Mouse (Mus musculus): ENCODE results near the gene Anxa6. TPM values are rescaled to one million over a fixed set of nuclear protein-coding genes. Genes with fewer than 3 reads are reported as not detected.
A peak's percentile ranks its signal among the peaks of the same experiment; 100 is the strongest.

The Anxa6 gene
- polyA plus RNA-seq, 1 experiment from 2014 or later, result 38.3 TPM

- 80% methylated on average over 6 of the region's 6 CpGs for WGBS
- no peaks in the 10 kb centered on the region for H3K4me1 ChIP-seq (ENCODE audit: control insufficient read depth, insufficient read depth, low read length)
- no peaks in the 10 kb centered on the region for H3K9me3 ChIP-seq (ENCODE audit: control insufficient read depth, low read length)
- no peak overlapping the region for H3K27ac ChIP-seq (replicated peaks; ENCODE audit: low read depth, low read length)
- no peak for DNase-seq
- no peaks in the 10 kb centered on the region for H3K27me3 ChIP-seq (ENCODE audit: control insufficient read depth, insufficient read depth, low read length)
- H3K9ac ChIP-seq (replicated peaks; ENCODE audit: low read length), result no peak overlapping the region
- ATAC-seq (ENCODE audit: low FRiP score, low TSS enrichment), result no peak
- H3K4me2 ChIP-seq (ENCODE audit: low read length), result no peak overlapping the region
- H3K36me3 ChIP-seq (ENCODE audit: control insufficient read depth, insufficient read depth, low read length), result no peaks in the 10 kb centered on the region
- H3K4me3 ChIP-seq (replicated peaks; ENCODE audit: low read depth, low read length), result no peak overlapping the region
Observed at GRCm38 (mm10) chr11:54982520-54982919, 50.7 kb downstream of the Anxa6 start.

DNA sequence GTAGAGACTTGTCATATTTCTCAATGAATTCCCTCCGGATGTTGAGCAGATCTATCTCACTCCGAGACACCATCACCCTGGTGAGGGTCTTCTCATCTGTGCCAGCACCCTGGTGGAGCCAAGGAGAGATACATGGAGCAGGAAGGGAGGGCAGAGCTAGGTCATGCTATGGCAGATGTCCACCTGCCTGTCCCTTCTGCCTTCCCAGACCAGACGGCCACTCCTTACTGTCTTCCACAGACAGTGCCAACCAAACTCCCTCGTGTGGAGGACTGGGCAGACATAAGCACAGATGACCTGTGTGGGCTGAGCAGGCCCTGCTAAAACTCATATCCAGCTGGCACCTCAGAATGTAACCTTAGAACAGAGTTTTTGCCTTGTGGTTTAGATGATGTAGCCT, 51.6 kb downstream of the Anxa6 start:
- Histone ChIP-seq H3K9me3 (ENCODE audit: control insufficient read depth, low read length) (no peaks in the 10 kb centered on the region), H3K36me3 (ENCODE audit: control insufficient read depth, insufficient read depth, low read length) (no peaks in the 10 kb centered on the region), H3K27ac (replicated peaks; ENCODE audit: low read depth, low read length) (no peak overlapping the region)

DNA sequence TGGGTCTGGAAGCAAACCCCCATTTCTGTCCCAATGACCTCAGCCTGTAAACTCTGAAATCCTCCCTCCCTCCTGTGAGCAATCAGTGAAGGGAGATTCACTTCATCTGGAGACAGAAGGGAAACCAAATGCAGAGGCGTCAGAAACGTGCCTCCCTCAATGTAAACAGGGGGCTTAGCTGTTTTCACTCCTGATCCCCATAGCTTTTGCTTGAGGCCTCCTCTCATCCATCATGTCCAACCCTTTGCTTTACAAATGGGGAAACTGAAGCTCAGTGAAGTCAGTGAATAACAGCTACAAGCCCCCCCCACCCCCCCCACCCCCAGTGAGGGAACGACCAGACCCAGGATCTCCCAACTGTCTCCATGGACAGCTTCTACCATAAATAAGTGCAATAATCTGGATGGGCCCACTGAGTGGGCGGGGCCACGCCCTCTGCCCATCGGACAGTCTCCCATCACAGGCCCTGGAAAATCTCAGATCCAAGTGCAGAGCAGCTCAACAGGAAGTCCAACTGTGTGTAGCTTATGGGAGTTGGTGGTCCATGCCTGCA, 55.8 kb downstream of the Anxa6 start:
- Histone ChIP-seq H3K36me3 (ENCODE audit: control insufficient read depth, insufficient read depth, low read length) (no peaks in the 10 kb centered on the region), H3K4me2 (ENCODE audit: low read length) (no peak overlapping the region), H3K9ac (replicated peaks; ENCODE audit: low read length) (no peak overlapping the region), H3K4me1 (ENCODE audit: control insufficient read depth, insufficient read depth, low read length) (no peaks in the 10 kb centered on the region), H3K27me3 (ENCODE audit: control insufficient read depth, insufficient read depth, low read length) (no peaks in the 10 kb centered on the region), H3K4me3 (replicated peaks; ENCODE audit: low read depth, low read length) (no peak overlapping the region), H3K9me3 (ENCODE audit: control insufficient read depth, low read length) (no peaks in the 10 kb centered on the region), H3K27ac (replicated peaks; ENCODE audit: low read depth, low read length) (no peak overlapping the region)
- no peak for ATAC-seq (ENCODE audit: low FRiP score, low TSS enrichment)
- 74% methylated on average over 6 of the region's 6 CpGs for WGBS
- no peak for DNase-seq

More for the DNA sequence above, 51.6 kb downstream of the Anxa6 start:
- Histone ChIP-seq H3K4me2 (ENCODE audit: low read length) (no peak overlapping the region), H3K4me3 (replicated peaks; ENCODE audit: low read depth, low read length) (no peak overlapping the region), H3K4me1 (ENCODE audit: control insufficient read depth, insufficient read depth, low read length) (no peaks in the 10 kb centered on the region), H3K9ac (replicated peaks; ENCODE audit: low read length) (no peak overlapping the region), H3K27me3 (ENCODE audit: control insufficient read depth, insufficient read depth, low read length) (no peaks in the 10 kb centered on the region)
- 90% methylated on average over 4 of the region's 4 CpGs for WGBS
- DNase-seq (no peak), ATAC-seq (ENCODE audit: low FRiP score, low TSS enrichment) (no peak)

DNA sequence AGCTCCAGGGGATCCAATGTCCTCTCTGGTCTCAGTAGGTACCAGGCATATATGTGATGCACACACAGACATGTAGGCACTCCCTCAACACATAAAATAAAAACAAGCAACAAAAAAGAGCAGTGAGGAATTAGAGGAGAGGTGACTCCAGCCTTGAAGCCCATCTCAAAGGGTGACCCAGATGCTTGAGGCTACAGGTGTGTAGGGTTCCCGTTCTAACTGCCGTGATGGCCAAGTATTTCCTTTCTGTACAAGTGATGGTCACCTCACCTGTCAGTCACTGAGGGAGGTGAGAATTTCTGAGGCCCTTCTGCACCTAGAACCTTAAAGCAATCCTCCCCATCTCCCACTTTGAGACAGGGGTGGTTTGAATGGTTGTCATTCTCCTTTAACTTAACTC, 56.9 kb downstream of the Anxa6 start:
- no peak overlapping the region for H3K4me3 ChIP-seq (replicated peaks; ENCODE audit: low read depth, low read length)
- H3K27me3 ChIP-seq (ENCODE audit: control insufficient read depth, insufficient read depth, low read length), result no peaks in the 10 kb centered on the region
- no peak overlapping the region for H3K4me2 ChIP-seq (ENCODE audit: low read length)
- DNase-seq, result no peak
- 96% methylated on average over 2 of the region's 2 CpGs for WGBS
- no peak overlapping the region for H3K9ac ChIP-seq (replicated peaks; ENCODE audit: low read length)
- no peaks in the 10 kb centered on the region for H3K36me3 ChIP-seq (ENCODE audit: control insufficient read depth, insufficient read depth, low read length)
- no peak overlapping the region for H3K27ac ChIP-seq (replicated peaks; ENCODE audit: low read depth, low read length)
- H3K4me1 ChIP-seq (ENCODE audit: control insufficient read depth, insufficient read depth, low read length), result no peaks in the 10 kb centered on the region
- no peak for ATAC-seq (ENCODE audit: low FRiP score, low TSS enrichment)
- no peaks in the 10 kb centered on the region for H3K9me3 ChIP-seq (ENCODE audit: control insufficient read depth, low read length)

GRCm38 (mm10) chr11:54975756-54976155, 57.5 kb downstream of the Anxa6 start:
- no peaks in the 10 kb centered on the region for H3K27me3 ChIP-seq (ENCODE audit: control insufficient read depth, insufficient read depth, low read length)
- no peaks in the 10 kb centered on the region for H3K9me3 ChIP-seq (ENCODE audit: control insufficient read depth, low read length)
- WGBS, result 97% methylated on average over 2 of the region's 2 CpGs
- H3K4me1 ChIP-seq (ENCODE audit: control insufficient read depth, insufficient read depth, low read length), result no peaks in the 10 kb centered on the region
- no peak overlapping the region for H3K27ac ChIP-seq (replicated peaks; ENCODE audit: low read depth, low read length)
- H3K4me2 ChIP-seq (ENCODE audit: low read length), result no peak overlapping the region
- H3K9ac ChIP-seq (replicated peaks; ENCODE audit: low read length), result no peak overlapping the region
- no peaks in the 10 kb centered on the region for H3K36me3 ChIP-seq (ENCODE audit: control insufficient read depth, insufficient read depth, low read length)
- DNase-seq (no peak), ATAC-seq (ENCODE audit: low FRiP score, low TSS enrichment) (no peak)
- H3K4me3 ChIP-seq (replicated peaks; ENCODE audit: low read depth, low read length), result no peak overlapping the region

DNA sequence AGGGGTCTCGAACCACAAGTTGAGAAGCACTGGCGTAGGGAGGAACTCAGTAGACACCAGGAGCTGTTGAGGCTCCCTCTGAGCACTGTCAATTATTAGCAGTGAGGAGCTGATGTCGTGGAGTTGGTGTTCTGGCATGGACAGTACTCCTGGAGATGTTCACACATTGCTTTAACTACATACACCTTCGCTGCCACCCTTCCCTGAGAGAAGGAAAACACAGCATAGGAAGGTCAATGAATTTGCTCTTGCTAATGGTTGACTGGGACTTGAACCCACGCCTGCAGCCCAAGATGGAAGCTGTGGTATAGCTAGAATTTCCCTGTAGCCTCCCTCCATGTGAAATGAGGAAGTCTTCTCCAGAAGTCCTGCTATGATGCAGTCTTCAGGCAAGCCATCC, 57.9 kb downstream of the Anxa6 start:
- no peaks in the 10 kb centered on the region for H3K4me1 ChIP-seq (ENCODE audit: control insufficient read depth, insufficient read depth, low read length)
- H3K9ac ChIP-seq (replicated peaks; ENCODE audit: low read length), result no peak overlapping the region
- H3K4me2 ChIP-seq (ENCODE audit: low read length), result no peak overlapping the region
- ATAC-seq (ENCODE audit: low FRiP score, low TSS enrichment), result no peak
- no peaks in the 10 kb centered on the region for H3K36me3 ChIP-seq (ENCODE audit: control insufficient read depth, insufficient read depth, low read length)
- no peaks in the 10 kb centered on the region for H3K9me3 ChIP-seq (ENCODE audit: control insufficient read depth, low read length)
- H3K27ac ChIP-seq (replicated peaks; ENCODE audit: low read depth, low read length), result no peak overlapping the region
- no peak for DNase-seq
- no peak overlapping the region for H3K4me3 ChIP-seq (replicated peaks; ENCODE audit: low read depth, low read length)
- H3K27me3 ChIP-seq (ENCODE audit: control insufficient read depth, insufficient read depth, low read length), result no peaks in the 10 kb centered on the region
- 87% methylated on average over 5 of the region's 5 CpGs for WGBS

- Histone ChIP-seq H3K27ac (replicated peaks; ENCODE audit: low read depth, low read length) (no peak overlapping the region), H3K9me3 (ENCODE audit: control insufficient read depth, low read length) (no peaks in the 10 kb centered on the region), H3K4me1 (ENCODE audit: control insufficient read depth, insufficient read depth, low read length) (no peaks in the 10 kb centered on the region), H3K9ac (replicated peaks; ENCODE audit: low read length) (no peak overlapping the region), H3K4me3 (replicated peaks; ENCODE audit: low read depth, low read length) (no peak overlapping the region), H3K27me3 (ENCODE audit: control insufficient read depth, insufficient read depth, low read length) (no peaks in the 10 kb centered on the region), H3K4me2 (ENCODE audit: low read length) (no peak overlapping the region), H3K36me3 (ENCODE audit: control insufficient read depth, insufficient read depth, low read length) (no peaks in the 10 kb centered on the region)
- WGBS, result 93% methylated on average over 4 of the region's 4 CpGs
- no peak for DNase-seq
- ATAC-seq (ENCODE audit: low FRiP score, low TSS enrichment), result no peak
Observed at GRCm38 (mm10) chr11:54974639-54975038, 58.6 kb downstream of the Anxa6 start.

GRCm38 (mm10) chr11:54973481-54974212, 59.6 kb downstream of the Anxa6 start:
- no peak overlapping the region for H3K4me2 ChIP-seq (ENCODE audit: low read length)
- DNase-seq (peak; percentile 46), ATAC-seq (ENCODE audit: low FRiP score, low TSS enrichment) (no peak)
- peak overlapping the region; percentile 46; the same call in 1 of the 2 replicates for H3K27ac ChIP-seq (replicated peaks; ENCODE audit: low read depth, low read length)
- no peaks in the 10 kb centered on the region for H3K4me1 ChIP-seq (ENCODE audit: control insufficient read depth, insufficient read depth, low read length)
- 61% methylated on average over 8 of the region's 8 CpGs for WGBS
- no peaks in the 10 kb centered on the region for H3K36me3 ChIP-seq (ENCODE audit: control insufficient read depth, insufficient read depth, low read length)
- H3K9ac ChIP-seq (replicated peaks; ENCODE audit: low read length), result no peak overlapping the region
- no peaks in the 10 kb centered on the region for H3K27me3 ChIP-seq (ENCODE audit: control insufficient read depth, insufficient read depth, low read length)
- no peak overlapping the region for H3K4me3 ChIP-seq (replicated peaks; ENCODE audit: low read depth, low read length)
- H3K9me3 ChIP-seq (ENCODE audit: control insufficient read depth, low read length), result no peaks in the 10 kb centered on the region

DNA sequence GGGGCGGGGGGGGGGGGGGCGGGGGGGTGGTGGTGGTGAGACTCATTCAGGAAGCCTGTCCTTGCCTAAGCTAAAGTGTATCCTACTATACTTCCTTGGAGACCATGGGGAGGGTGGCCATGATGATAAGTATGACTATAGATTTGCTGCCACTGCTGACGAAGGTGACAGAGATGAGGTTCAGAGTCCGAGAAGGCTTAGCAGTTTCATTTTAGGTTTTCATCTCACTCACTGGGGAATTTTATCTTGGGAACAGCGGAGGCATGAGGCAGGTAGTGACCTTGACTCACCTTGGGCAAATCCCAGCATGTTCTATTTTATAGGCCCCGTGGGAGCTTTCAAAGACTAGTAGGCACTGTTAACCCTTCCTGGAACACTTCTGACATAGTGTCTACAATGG, 60.5 kb downstream of the Anxa6 start:
- 71% methylated on average over 6 of the region's 6 CpGs for WGBS
- Histone ChIP-seq H3K27me3 (ENCODE audit: control insufficient read depth, insufficient read depth, low read length) (no peaks in the 10 kb centered on the region), H3K4me2 (ENCODE audit: low read length) (no peak overlapping the region), H3K9me3 (ENCODE audit: control insufficient read depth, low read length) (no peaks in the 10 kb centered on the region), H3K9ac (replicated peaks; ENCODE audit: low read length) (no peak overlapping the region), H3K36me3 (ENCODE audit: control insufficient read depth, insufficient read depth, low read length) (no peaks in the 10 kb centered on the region), H3K27ac (replicated peaks; ENCODE audit: low read depth, low read length) (no peak overlapping the region), H3K4me1 (ENCODE audit: control insufficient read depth, insufficient read depth, low read length) (no peaks in the 10 kb centered on the region), H3K4me3 (replicated peaks; ENCODE audit: low read depth, low read length) (no peak overlapping the region)
- DNase-seq, result no peak
- no peak for ATAC-seq (ENCODE audit: low FRiP score, low TSS enrichment)
